Mouse (Mus musculus) heart, adult 2 months (tissue): ENCODE results near the gene Tspan9. TPM values are rescaled to one million over a fixed set of nuclear protein-coding genes. Genes with fewer than 3 reads are reported as not detected.

Source experiments
- DNase-seq, 2 experiments: peaks; one replicate each; pipeline ENCODE4 v3.0.0; 2021
- H3K27ac ChIP-seq: fragments of 200-600 bp; 2 replicates; pipeline ENCODE4 v1.8.1; 2022
- H3K27me3 ChIP-seq: fragments of 200-500 bp; 2 replicates; pipeline ENCODE4 v1.6.1; 2012; ENCODE audit warnings: mild to moderate bottlenecking, low read length, inconsistent platforms, mixed read lengths; ENCODE audit not compliant: control insufficient read depth, insufficient read depth
- H3K36me3 ChIP-seq: fragments of 200-500 bp; 2 replicates; pipeline ENCODE4 v1.6.1; 2012; ENCODE audit warnings: low read length, inconsistent platforms; ENCODE audit not compliant: control insufficient read depth, insufficient read depth
- H3K4me1 ChIP-seq: fragments of 200-500 bp; 2 replicates; pipeline ENCODE4 v1.6.1; 2011; ENCODE audit warnings: low read length; ENCODE audit not compliant: control insufficient read depth, insufficient read depth
- H3K4me3 ChIP-seq: fragments of 200-600 bp; 2 replicates; pipeline ENCODE4 v1.8.1; 2022
- H3K79me2 ChIP-seq: fragments of 200-500 bp; replicated peaks from 2 replicates; pipeline ENCODE4 v1.6.1; 2012; ENCODE audit warnings: mild to moderate bottlenecking, inconsistent platforms, low read length, moderate library complexity, mixed read lengths; ENCODE audit not compliant: control insufficient read depth, insufficient read depth
- H3K9ac ChIP-seq: fragments of 200-500 bp; 2 replicates; pipeline ENCODE4 v1.6.1; 2012; ENCODE audit warnings: low read depth, mild to moderate bottlenecking, control low read depth, inconsistent platforms, low read length, mixed read lengths
- CTCF ChIP-seq: fragments of 200-600 bp; IDR thresholded peaks from 2 replicates; pipeline ENCODE4 v1.8.1; 2022; ENCODE audit warnings: antibody characterized with exemption, mild to moderate bottlenecking, moderate library complexity
- EP300 ChIP-seq: fragments of 200-500 bp; IDR thresholded peaks from 2 replicates; pipeline ENCODE4 v1.6.1; 2011; ENCODE audit warnings: low read depth, low read length, control low read depth; ENCODE audit not compliant: insufficient read depth
- POLR2A ChIP-seq: fragments of 200-500 bp; IDR thresholded peaks from 2 replicates; pipeline ENCODE4 v1.6.1; 2011; ENCODE audit warnings: mild to moderate bottlenecking, low read depth, low read length, control low read depth; ENCODE audit not compliant: insufficient read depth
- WGBS: fragments of 180-500 bp; shearing (Covaris S2); methylation state at CpG from one replicate; pipeline ENCODE4 v1.1.7; 2018; 5-methylcytosine and 5-hydroxymethylcytosine counted together
- intact Hi-C: fragments of 180-260 bp; cut with DNase I; formaldehyde crosslinking; loops from one replicate; pipeline ENCODE4 v1.15.1; 2025
- polyA plus RNA-seq: library from polyadenylated mRNA; depleted of rRNA; stranded (reverse); fragments of >200 nt; gene quantifications from 2 replicates; pipeline ENCODE4 v1.2.3, GENCODE M21; 2012
- total RNA-seq, 2 experiments: library from RNA; stranded (reverse); gene quantifications; 2 replicates each; pipeline ENCODE4 v1.2.3; 2021

Gene Tspan9
- total and polyA plus RNA-seq, 3 experiments, result 84.9 to 104 (median 88.5) TPM

DNA sequence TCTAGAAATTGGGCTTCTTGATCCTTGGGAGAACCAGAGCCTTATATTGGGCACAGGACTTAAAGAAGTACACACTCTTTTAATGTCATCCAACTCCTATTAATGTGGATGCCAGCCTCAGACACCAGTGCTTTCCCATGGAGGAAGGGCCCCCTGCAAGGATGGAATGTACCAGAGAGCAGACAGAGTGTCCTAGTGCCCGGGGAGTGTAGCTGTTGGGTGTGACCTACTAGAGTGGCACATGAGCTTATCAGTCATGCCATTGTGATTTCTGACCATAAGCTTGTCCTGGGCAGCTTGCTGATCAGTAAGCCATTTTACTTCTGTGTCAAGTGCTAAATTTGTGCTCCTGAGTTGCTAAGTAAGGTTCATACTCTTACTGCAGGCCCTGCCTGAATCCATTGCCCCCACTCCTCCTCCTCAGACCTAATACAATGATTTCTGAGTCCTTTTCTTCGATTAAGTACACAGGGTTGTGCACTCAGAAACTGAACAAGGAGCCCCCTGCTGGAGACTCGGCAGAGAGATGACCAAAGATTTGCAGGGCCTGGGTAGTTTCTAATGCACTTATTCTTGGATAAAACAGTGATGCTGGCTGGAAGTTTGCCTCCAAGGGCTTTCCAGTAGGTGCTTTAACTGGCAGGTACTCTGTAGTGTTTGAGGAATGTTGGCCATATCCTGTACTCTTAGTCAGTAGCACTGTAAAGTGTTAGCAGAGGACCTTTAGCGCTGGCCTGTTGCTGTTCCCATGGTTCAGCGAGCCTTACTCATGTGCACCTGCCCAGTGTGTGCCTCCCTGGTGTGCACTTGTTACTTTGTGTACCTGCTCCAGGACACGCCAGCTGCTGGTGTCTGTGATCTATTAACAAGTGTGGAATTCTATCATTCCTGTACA, 25.6 kb upstream of the Tspan9 start:
- Histone ChIP-seq H3K9ac (no peak overlapping the region), H3K4me1 (no peaks in the 10 kb centered on the region), H3K79me2 (no peaks in the 10 kb centered on the region), H3K27me3 (no peaks in the 10 kb centered on the region), H3K27ac (no peak overlapping the region), H3K36me3 (no peaks in the 10 kb centered on the region), H3K4me3 (no peak overlapping the region)
- intact Hi-C loops, result no loop called here
- DNase-seq, result peak in 1 of 2 experiments; percentile 22
- TF ChIP-seq EP300, result peak; percentile 43; the same call in 1 of the 2 replicates
- peak; percentile 60 for TF ChIP-seq CTCF
- TF ChIP-seq POLR2A, result no peak
- WGBS, result 53% methylated on average over 6 of the region's 6 CpGs

DNA sequence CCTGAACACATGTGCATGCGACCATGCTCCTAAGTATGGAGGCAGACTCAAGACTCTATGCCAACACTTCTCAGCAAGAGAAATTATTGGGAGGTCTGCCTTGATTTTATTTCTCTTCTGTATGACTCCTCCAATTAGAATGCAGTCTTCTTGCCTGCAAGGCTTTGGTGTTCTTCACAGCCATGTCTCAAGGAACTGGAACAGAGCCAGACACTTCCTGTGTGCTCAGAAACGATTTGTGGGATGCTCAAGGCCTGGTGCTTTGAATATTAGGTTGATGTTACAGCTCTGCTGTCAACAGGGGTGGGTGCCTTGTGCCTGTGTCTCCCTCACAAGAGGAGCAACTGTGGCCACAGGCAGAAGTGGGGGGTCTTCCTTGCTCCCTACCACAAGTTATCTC, 22.2 kb upstream of the Tspan9 start:
- H3K4me3 ChIP-seq, result no peak overlapping the region

DNA sequence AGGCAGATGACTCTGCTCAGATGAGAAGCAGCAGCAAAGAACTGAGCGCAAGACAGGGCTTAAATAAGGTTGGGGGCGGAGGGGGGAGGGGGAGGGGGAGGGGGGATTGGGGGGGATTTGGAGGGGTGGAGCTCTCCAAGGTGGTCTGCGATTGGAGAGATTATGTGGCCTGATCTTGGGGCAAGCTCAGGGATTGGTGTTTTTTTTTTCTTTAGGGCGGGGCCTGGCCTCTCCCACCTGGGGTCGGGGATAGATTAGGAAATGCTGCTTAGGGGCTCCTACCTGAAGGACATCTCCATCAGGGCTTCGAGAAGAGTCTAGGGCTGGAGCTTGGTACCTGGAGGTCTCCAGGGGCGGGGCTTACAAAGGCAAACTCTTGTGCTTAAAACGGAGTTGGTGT, 21.2 kb upstream of the Tspan9 start:
- Histone ChIP-seq H3K9ac (no peak overlapping the region), H3K4me1 (no peaks in the 10 kb centered on the region), H3K27ac (no peak overlapping the region), H3K36me3 (no peaks in the 10 kb centered on the region), H3K79me2 (no peaks in the 10 kb centered on the region), H3K4me3 (no peak overlapping the region), H3K27me3 (no peaks in the 10 kb centered on the region)
- DNase-seq, result no peak
- intact Hi-C loops, result no loop called here
- 83% methylated on average over 8 of the region's 8 CpGs for WGBS
- TF ChIP-seq EP300 (no peak), CTCF (no peak), POLR2A (no peak)

More for the DNA sequence above, 22.2 kb upstream of the Tspan9 start:
- DNase-seq, result no peak
- Histone ChIP-seq H3K79me2 (no peaks in the 10 kb centered on the region), H3K27me3 (no peaks in the 10 kb centered on the region), H3K4me1 (no peaks in the 10 kb centered on the region), H3K36me3 (no peaks in the 10 kb centered on the region), H3K9ac (no peak overlapping the region), H3K27ac (no peak overlapping the region)
- intact Hi-C loops, result no loop called here
- WGBS, result 59% methylated on average over 2 of the region's 2 CpGs
- TF ChIP-seq POLR2A (no peak), CTCF (no peak), EP300 (no peak)

DNA sequence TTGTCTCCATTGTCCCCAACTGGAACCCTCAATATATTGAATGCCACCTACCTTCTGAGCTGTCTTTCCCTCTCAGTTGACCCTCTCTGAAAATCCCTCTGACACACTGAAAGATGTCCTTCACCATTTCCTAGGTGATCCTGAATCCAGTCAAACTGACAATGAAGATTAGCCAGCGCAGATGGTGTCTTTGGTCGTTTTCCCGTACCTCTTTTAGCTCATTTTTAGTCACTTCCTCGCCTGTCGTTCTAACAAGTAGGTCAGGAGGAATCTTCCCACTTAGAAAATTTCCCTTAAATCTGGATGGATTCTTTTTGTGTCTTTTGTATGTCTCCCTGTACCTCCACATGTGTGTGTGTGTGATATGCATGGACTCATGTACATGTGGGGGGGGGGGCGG, 15.7 kb upstream of the Tspan9 start:
- DNase-seq, result no peak
- Histone ChIP-seq H3K79me2 (no peaks in the 10 kb centered on the region), H3K4me1 (no peaks in the 10 kb centered on the region), H3K36me3 (no peaks in the 10 kb centered on the region), H3K27ac (no peak overlapping the region), H3K27me3 (no peaks in the 10 kb centered on the region), H3K4me3 (no peak overlapping the region), H3K9ac (no peak overlapping the region)
- WGBS, result 86% methylated on average over 6 of the region's 6 CpGs
- TF ChIP-seq EP300 (no peak), POLR2A (no peak), CTCF (no peak)
- intact Hi-C loops, result no loop called here

DNA sequence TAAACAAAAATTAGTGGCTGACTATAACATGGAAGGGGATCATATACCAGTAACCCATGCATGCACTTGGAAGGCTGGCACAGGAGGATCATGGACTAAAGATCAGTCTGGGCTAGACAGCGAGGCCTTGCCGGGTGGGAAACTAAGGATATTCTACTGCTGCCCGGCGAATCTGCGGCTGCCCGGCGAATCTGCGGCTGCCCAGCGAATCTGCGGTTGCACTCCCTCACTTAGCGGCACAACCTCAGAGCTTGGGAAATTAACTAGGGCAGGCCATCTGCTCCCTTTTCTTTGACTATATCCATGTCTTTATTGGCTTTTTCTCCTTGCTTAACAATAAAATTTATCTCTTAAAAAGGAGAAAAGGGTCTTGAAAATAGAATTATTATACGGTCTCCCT, 14.6 kb upstream of the Tspan9 start:
- intact Hi-C loops, result no loop called here
- TF ChIP-seq POLR2A, result no peak
- Histone ChIP-seq H3K9ac (no peak overlapping the region), H3K27ac (no peak overlapping the region), H3K4me3 (no peak overlapping the region), H3K79me2 (no peaks in the 10 kb centered on the region), H3K27me3 (no peaks in the 10 kb centered on the region), H3K36me3 (no peaks in the 10 kb centered on the region), H3K4me1 (no peaks in the 10 kb centered on the region)
- DNase-seq, result no peak
- WGBS, result 84% methylated on average over 12 of the region's 12 CpGs

DNA sequence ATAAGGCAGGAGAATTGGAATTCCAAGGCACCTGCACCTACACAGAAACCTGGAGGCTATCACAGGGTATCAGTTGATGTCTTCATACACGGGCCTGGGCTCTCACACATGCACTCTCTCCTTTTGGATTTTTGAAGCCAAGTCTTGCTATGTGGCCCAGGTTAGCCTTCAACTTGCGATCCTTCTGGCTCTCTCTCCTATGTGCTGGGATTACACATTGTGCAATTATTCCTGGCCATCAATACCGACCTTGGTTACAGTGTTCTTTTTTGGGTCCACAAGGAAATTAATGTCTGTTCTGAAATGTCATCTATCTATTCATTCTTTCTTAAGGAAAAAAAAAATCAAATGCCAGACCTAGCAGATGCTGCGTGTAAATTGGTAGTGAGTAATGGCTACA, 13.1 kb upstream of the Tspan9 start:
- Histone ChIP-seq H3K79me2 (no peaks in the 10 kb centered on the region), H3K27ac (no peak overlapping the region), H3K4me1 (no peaks in the 10 kb centered on the region), H3K36me3 (no peaks in the 10 kb centered on the region), H3K27me3 (no peaks in the 10 kb centered on the region), H3K4me3 (no peak overlapping the region), H3K9ac (no peak overlapping the region)
- 77% methylated on average over 4 of the region's 4 CpGs for WGBS
- DNase-seq, result no peak
- no peak for TF ChIP-seq CTCF
- intact Hi-C loops, result no loop called here
